Mouse (Mus musculus): ENCODE results near the gene Mybbp1a.
A peak's percentile ranks its signal among the peaks of the same experiment; 100 is the strongest.

Mybbp1a gene

GRCm38 (mm10) chr11:72440965-72441664 is at the start of gene Mybbp1a:
Mybbp1a (plus strand) TSS chr11:72441355.
- peak; percentile 99 to 100 for DNase-seq

GRCm38 (mm10) chr11:72393243-72393642 is 47.9 kb upstream of the Mybbp1a start:
- no peak for DNase-seq

GRCm38 (mm10) chr11:72393669-72394068 is 47.5 kb upstream of the Mybbp1a start:
- peak in 1 of 2 experiments; percentile 18 for DNase-seq

GRCm38 (mm10) chr11:72394694-72395093 is 46.5 kb upstream of the Mybbp1a start:
- DNase-seq, result no peak

GRCm38 (mm10) chr11:72395652-72396051 is 45.5 kb upstream of the Mybbp1a start:
- DNase-seq, result no peak

- DNase-seq, result no peak
These were observed 44.5 kb upstream of the Mybbp1a start for GRCm38 (mm10) chr11:72396621-72397020.

GRCm38 (mm10) chr11:72397072-72397471 is 44.1 kb upstream of the Mybbp1a start:
- peak; percentile 55 to 77 for DNase-seq

GRCm38 (mm10) chr11:72397811-72398525 is 43.2 kb upstream of the Mybbp1a start:
- no peak for DNase-seq

GRCm38 (mm10) chr11:72401068-72401467 is 40.1 kb upstream of the Mybbp1a start:
- DNase-seq, result no peak

- no peak for DNase-seq
These were observed 39.1 kb upstream of the Mybbp1a start for GRCm38 (mm10) chr11:72402017-72402416.

- no peak for DNase-seq
These were observed 38.2 kb upstream of the Mybbp1a start for GRCm38 (mm10) chr11:72402969-72403368.

GRCm38 (mm10) chr11:72405532-72405931 is 35.6 kb upstream of the Mybbp1a start:
- no peak for DNase-seq

- no peak for DNase-seq
These were observed 35.0 kb upstream of the Mybbp1a start for GRCm38 (mm10) chr11:72406079-72406675.

GRCm38 (mm10) chr11:72407081-72407480 is 34.1 kb upstream of the Mybbp1a start:
- DNase-seq, result no peak

GRCm38 (mm10) chr11:72407574-72407973 is 33.6 kb upstream of the Mybbp1a start:
- no peak for DNase-seq

- no peak for DNase-seq
These were observed 32.5 kb upstream of the Mybbp1a start for GRCm38 (mm10) chr11:72408451-72409170.

GRCm38 (mm10) chr11:72409649-72410385 is 31.3 kb upstream of the Mybbp1a start:
- DNase-seq, result no peak

- DNase-seq, result no peak
These were observed 30.5 kb upstream of the Mybbp1a start for GRCm38 (mm10) chr11:72410521-72411092.

- peak; percentile 51 to 67 for DNase-seq
These were observed 29.8 kb upstream of the Mybbp1a start, which contains the start of gene Smtnl2 for GRCm38 (mm10) chr11:72411093-72411921. Smtnl2 (minus strand) TSS chr11:72411713.

- DNase-seq, result no peak
These were observed 29.2 kb upstream of the Mybbp1a start for GRCm38 (mm10) chr11:72411945-72412344.

- no peak for DNase-seq
These were observed 28.1 kb upstream of the Mybbp1a start for GRCm38 (mm10) chr11:72413016-72413415.

Data from cerebellum, postnatal 14 days (tissue).